Mouse (Mus musculus): ENCODE data around the gene Gm13043.
"Not testable (repeated sequence)": the region's sequence is repeated elsewhere in the genome, so short reads cannot be mapped to it uniquely, and the experiment has no call there.

The Gm13043 gene

DNA sequence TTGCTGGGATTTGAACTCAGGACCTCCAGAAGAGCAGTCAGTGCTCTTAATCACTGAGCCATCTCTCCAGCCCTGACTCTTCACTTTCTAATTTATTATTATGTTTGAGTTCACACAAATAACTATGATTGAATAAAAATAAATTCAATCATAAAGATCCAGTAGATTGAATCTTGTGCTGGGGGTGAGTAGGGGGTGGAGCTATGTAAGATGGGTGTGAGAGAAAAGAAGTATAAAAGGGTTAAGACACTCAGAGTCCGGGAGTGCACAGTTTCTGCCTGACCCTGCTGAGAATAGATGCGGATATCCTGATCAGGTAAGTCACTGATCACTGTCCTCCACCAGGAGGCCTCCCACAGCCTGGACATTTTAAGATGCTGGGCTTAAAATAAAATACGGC lies at the start of gene Gm13043:
Gm13043 (plus strand) TSS at position 301 of the 400 bp plus-strand sequence.
- DNase-seq (ENCODE audit: low spot score), result no peak

DNA sequence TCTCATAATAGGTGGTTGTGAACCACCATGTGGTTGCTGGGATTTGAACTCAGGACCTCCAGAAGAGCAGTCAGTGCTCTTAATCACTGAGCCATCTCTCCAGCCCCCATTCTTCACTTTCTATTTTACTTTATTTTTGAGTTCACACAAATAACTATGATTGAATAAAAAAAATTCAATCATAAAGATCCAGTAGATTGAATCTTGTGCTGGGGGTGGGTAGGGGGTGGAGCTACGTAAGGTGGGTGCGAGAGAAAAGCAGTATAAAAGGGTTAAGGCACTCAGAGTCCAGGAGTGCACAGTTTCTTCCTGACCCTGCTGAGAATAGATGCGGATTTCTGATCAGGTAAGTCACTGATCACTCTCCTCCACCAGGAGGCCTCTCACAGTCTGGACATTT lies 24.5 kb downstream of the Gm13043 start, which contains the start of gene Gm13040:
Gm13040 (plus strand) TSS at position 301 of the 400 bp plus-strand sequence.
- DNase-seq (ENCODE audit: low spot score), result not testable (repeated sequence)

DNA sequence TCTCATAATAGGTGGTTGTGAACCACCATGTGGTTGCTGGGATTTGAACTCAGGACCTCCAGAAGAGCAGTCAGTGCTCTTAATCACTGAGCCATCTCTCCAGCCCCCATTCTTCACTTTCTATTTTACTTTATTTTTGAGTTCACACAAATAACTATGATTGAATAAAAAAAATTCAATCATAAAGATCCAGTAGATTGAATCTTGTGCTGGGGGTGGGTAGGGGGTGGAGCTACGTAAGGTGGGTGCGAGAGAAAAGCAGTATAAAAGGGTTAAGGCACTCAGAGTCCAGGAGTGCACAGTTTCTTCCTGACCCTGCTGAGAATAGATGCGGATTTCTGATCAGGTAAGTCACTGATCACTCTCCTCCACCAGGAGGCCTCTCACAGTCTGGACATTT lies 40.3 kb downstream of the Gm13043 start, which contains the start of the genes BC080695 and Gm13057:
BC080695 (plus strand) TSS at position 301 of the 400 bp plus-strand sequence.
Gm13057 (plus strand) TSS at position 310 of the 400 bp plus-strand sequence.
- not testable (repeated sequence) for DNase-seq (ENCODE audit: low spot score)
